Mouse (Mus musculus): Measurements from ENCODE around the gene Efcab7.

Gene Efcab7

GRCm38 (mm10) chr4:99945011-99945410 lies 116.0 kb downstream of the Efcab7 start:
- DNase-seq = no peak

- no peak for DNase-seq
Measured at GRCm38 (mm10) chr4:99946516-99946915, 117.5 kb downstream of the Efcab7 start.

GRCm38 (mm10) chr4:99947192-99947591 lies 118.2 kb downstream of the Efcab7 start:
- DNase-seq = no peak

- no peak for DNase-seq
Measured at GRCm38 (mm10) chr4:99947896-99948295, 118.9 kb downstream of the Efcab7 start.

GRCm38 (mm10) chr4:99953904-99954303 lies 124.9 kb downstream of the Efcab7 start:
- no peak for DNase-seq

DNA sequence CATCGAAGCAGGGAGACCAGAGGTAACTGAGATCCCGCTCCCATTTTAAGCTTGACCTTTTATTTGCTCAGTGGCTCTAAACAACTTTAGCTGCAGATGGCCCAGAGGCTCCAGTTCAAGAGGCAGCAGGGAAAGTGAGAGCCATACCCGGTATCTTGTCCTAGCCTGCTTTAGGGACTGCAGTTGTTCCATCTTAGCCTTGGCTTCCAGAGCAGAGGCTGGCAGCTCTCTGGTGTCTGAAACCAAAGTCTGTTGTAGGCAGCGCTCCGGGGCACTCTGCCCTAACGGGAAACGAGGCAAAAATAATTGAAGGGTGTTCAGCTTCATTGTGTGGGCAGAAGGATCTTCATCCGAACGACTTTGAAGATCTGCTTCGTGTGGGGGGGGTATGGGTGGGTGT lies 126.4 kb downstream of the Efcab7 start:
- no peak for DNase-seq

GRCm38 (mm10) chr4:99957186-99957585 lies 128.2 kb downstream of the Efcab7 start:
- DNase-seq = no peak

- DNase-seq = no peak
Measured at GRCm38 (mm10) chr4:99958084-99958815, 129.3 kb downstream of the Efcab7 start.

DNA sequence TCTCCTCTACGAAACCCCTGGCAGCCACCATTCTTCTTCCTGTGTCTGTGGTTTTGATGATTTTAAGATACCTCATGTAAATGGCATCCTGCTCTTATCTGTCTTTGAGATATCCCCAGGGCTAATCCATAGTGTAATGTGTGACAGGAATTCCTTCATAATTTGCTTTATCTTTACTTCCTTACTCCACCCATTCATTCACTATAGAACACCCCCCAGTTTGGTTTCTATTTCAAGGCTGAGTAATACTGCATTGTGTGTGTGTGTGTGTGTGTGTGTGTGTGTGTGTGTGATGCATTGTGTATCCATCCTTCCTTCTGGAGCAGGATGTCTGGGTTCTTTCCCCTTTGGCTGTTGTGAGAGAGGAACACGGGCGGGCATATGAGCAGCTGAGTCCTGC lies 130.3 kb downstream of the Efcab7 start:
- no peak for DNase-seq

Data from kidney, adult 18-20 months (tissue).